Mouse (Mus musculus) liver, postnatal 0 days (tissue): Measurements from ENCODE around the gene Sgcb. TPM values are rescaled to one million over a fixed set of nuclear protein-coding genes. Genes with fewer than 3 reads are reported as not detected.

Experiments
- ATAC-seq: fragments of 200-750 bp; cut with Nextera tagmentation; 2 replicates; pipeline ENCODE4 v1.8.0; 2017; ENCODE audit warnings: mild to moderate bottlenecking, moderate library complexity
- DNase-seq: peaks from one replicate; pipeline ENCODE4 v3.0.0-alpha.2; 2016
- H3K27ac ChIP-seq: fragments of 300-500 bp; sonication (generic); 2 replicates; pipeline ENCODE4 v1.5.1; 2014; ENCODE audit warnings: antibody characterized with exemption, moderate library complexity, mild to moderate bottlenecking, low read depth
- H3K27me3 ChIP-seq: fragments of 300-500 bp; sonication (generic); 2 replicates; pipeline ENCODE4 v1.6.1; 2014; ENCODE audit warnings: low read length, control low read depth, mixed read lengths; ENCODE audit not compliant: insufficient read depth
- H3K36me3 ChIP-seq: fragments of 300-500 bp; sonication (generic); replicated peaks from 2 replicates; pipeline ENCODE4 v1.6.1; 2014; ENCODE audit warnings: mild to moderate bottlenecking, control low read depth, low read length, moderate library complexity, mixed read lengths; ENCODE audit not compliant: insufficient read depth
- H3K4me1 ChIP-seq: fragments of 300-500 bp; sonication (generic); 2 replicates; pipeline ENCODE4 v1.6.1; 2014; ENCODE audit warnings: antibody characterized with exemption, mild to moderate bottlenecking, control low read depth; ENCODE audit not compliant: insufficient read depth
- H3K4me2 ChIP-seq: fragments of 300-500 bp; sonication (generic); 2 replicates; pipeline ENCODE4 v1.6.1; 2014; ENCODE audit warnings: low read depth, mild to moderate bottlenecking, low read length, moderate library complexity, mixed read lengths
- H3K4me3 ChIP-seq: fragments of 300-500 bp; sonication (generic); 2 replicates; pipeline ENCODE4 v1.5.1; 2014; ENCODE audit warnings: low read depth, low read length
- H3K9ac ChIP-seq: fragments of 300-500 bp; sonication (generic); replicated peaks from 2 replicates; pipeline ENCODE4 v1.6.1; 2014; ENCODE audit warnings: mild to moderate bottlenecking, moderate library complexity
- H3K9me3 ChIP-seq: fragments of 300-500 bp; sonication (generic); 2 replicates; pipeline ENCODE4 v1.6.1; 2016; ENCODE audit warnings: mild to moderate bottlenecking, control low read depth, low read length, mixed read lengths
- CTCF ChIP-seq: sonication (generic); IDR thresholded peaks from 2 replicates; pipeline ENCODE4 v1.5.1; 2016; ENCODE audit warnings: antibody characterized with exemption, low read depth
- EP300 ChIP-seq: IDR thresholded peaks from 2 replicates; pipeline ENCODE4 v1.6.1; 2016; ENCODE audit warnings: antibody characterized with exemption, low read depth, mild to moderate bottlenecking
- WGBS: fragments of 180-500 bp; shearing (Covaris S2); extraction: QIAGEN DNeasy Blood & Tissue Kit; methylation state at CpG from one replicate; pipeline ENCODE4 v1.1.7; 2014; ENCODE audit not compliant: insufficient replicate concordance; 5-methylcytosine and 5-hydroxymethylcytosine counted together
- polyA plus RNA-seq: library from polyadenylated mRNA; unstranded; fragments of >200 nt; fragmentation: Nextera tagmentation; extraction: Ambion mirVana; gene quantifications from 2 replicates; pipeline ENCODE4 v1.2.1, GENCODE M21; 2015

The Sgcb gene
- polyA plus RNA-seq = 2.1 and 2.3 TPM in 2 replicates

- peak within 1 kb of the TSS; percentile 84 for H3K4me2 ChIP-seq
- TF ChIP-seq CTCF = no peak
- no peak for TF ChIP-seq EP300
- DNase-seq = peak; percentile 87
- peaks cover 52% of the 10 kb centered on the region for H3K27me3 ChIP-seq
- 1% methylated on average over 46 of the region's 62 CpGs for WGBS
- H3K27ac ChIP-seq = no peak within 1 kb of the TSS
- ATAC-seq = peak; percentile 88
- no peaks in the 10 kb centered on the region for H3K36me3 ChIP-seq
- H3K4me1 ChIP-seq = peaks cover 15% of the 10 kb centered on the region
- H3K9me3 ChIP-seq = no peaks in the 10 kb centered on the region
- H3K4me3 ChIP-seq = peak within 1 kb of the TSS; percentile 69
- H3K9ac ChIP-seq = peak within 1 kb of the TSS; percentile 62
These were observed at the start of gene Sgcb for GRCm38 (mm10) chr5:73647261-73647900. Gene Sgcb, minus strand, starts transcription at chr5:73647790.

DNA sequence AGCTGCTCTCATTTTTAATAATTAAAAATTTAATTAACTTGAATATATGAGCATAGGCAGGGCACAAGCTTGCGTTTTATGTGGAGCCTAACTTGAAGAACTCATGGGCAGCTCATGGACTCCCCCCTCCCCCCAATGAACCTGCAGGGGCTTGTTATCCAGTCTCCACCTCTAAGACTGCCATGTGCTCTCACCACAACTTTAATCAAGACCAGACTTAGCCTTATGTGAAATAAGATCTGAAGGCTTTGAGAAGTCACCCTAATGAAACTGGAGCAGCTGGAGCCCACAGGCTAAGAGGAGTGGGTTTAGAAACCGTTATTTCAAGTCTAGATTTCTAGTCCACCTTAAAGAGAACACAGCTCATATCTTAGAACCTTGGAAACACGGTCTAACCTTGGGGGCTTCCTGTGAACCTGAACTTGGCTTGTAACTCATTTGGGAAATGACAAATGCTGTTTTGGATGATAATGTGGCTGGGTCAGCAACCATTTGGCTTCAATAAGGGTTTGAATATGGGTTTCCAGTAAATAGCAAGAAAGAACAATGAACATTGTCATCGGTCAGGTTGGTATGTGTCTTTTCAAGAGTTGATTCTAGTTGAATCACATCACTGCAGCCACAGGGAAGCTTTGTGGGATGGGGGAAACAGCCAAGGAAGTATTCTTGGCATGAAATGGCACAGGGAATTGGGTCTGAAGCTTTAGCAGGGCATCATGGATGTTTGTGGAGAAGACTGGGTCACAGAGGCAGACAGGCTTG, 46.8 kb upstream of the Sgcb start:
- H3K27me3 ChIP-seq = no peaks in the 10 kb centered on the region
- no peak overlapping the region for H3K4me3 ChIP-seq
- H3K4me1 ChIP-seq = peaks cover 3% of the 10 kb centered on the region; the same call in 1 of the 2 replicates

GRCm38 (mm10) chr5:73693778-73694177, 46.2 kb upstream of the Sgcb start:
- no peak for DNase-seq
- no peaks in the 10 kb centered on the region for H3K9me3 ChIP-seq
- ATAC-seq = no peak
- peaks cover 3% of the 10 kb centered on the region; the same call in 1 of the 2 replicates for H3K4me1 ChIP-seq
- H3K36me3 ChIP-seq = no peaks in the 10 kb centered on the region
- H3K4me3 ChIP-seq = no peak overlapping the region
- no peak overlapping the region for H3K4me2 ChIP-seq
- no peaks in the 10 kb centered on the region for H3K27me3 ChIP-seq
- H3K9ac ChIP-seq = no peak overlapping the region
- no peak for TF ChIP-seq EP300
- 75% methylated on average over 1 of the region's 1 CpGs for WGBS
- no peak overlapping the region for H3K27ac ChIP-seq

More for the DNA sequence above, 46.8 kb upstream of the Sgcb start:
- no peak for DNase-seq
- ATAC-seq = no peak
- no peak overlapping the region for H3K27ac ChIP-seq
- 66% methylated on average over 4 of the region's 4 CpGs for WGBS
- no peak overlapping the region for H3K4me2 ChIP-seq
- no peak for TF ChIP-seq CTCF
- TF ChIP-seq EP300 = no peak
- H3K9ac ChIP-seq = no peak overlapping the region
- H3K9me3 ChIP-seq = no peaks in the 10 kb centered on the region
- H3K36me3 ChIP-seq = no peaks in the 10 kb centered on the region

GRCm38 (mm10) chr5:73691723-73692520, 44.3 kb upstream of the Sgcb start:
- no peak for TF ChIP-seq CTCF
- TF ChIP-seq EP300 = no peak
- ATAC-seq = no peak
- H3K4me1 ChIP-seq = peaks cover 3% of the 10 kb centered on the region; the same call in 1 of the 2 replicates

DNA sequence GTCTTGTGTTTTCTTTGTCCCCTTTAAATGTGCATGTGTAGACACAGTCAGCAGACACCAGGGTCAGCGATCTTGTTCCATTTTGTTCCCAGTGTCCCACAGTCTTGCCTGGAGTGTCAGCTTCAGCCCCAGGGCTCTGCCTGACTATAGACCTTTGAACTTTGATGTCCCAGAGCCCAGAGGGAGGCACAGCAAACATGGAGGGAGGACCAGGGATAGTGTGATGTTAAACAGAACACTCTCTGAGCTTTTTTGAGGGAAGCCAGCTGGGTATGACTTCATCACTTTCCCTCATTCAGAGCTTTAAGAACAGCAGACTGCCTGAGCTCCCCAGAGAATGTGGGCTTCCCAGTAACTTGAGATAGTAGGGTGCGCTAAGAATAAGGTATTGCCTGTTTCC, 42.6 kb upstream of the Sgcb start:
- no peaks in the 10 kb centered on the region for H3K9me3 ChIP-seq
- H3K27ac ChIP-seq = no peak overlapping the region
- H3K4me1 ChIP-seq = peaks cover 3% of the 10 kb centered on the region; the same call in 1 of the 2 replicates
- peak; percentile 74 for ATAC-seq
- H3K4me2 ChIP-seq = no peak overlapping the region
- H3K27me3 ChIP-seq = no peaks in the 10 kb centered on the region
- WGBS = 70% methylated on average over 2 of the region's 2 CpGs
- TF ChIP-seq CTCF (no peak), EP300 (no peak)
- no peak overlapping the region for H3K4me3 ChIP-seq
- no peak for DNase-seq
- H3K36me3 ChIP-seq = no peaks in the 10 kb centered on the region
- no peak overlapping the region for H3K9ac ChIP-seq

More at GRCm38 (mm10) chr5:73691723-73692520, 44.3 kb upstream of the Sgcb start:
- H3K4me2 ChIP-seq = no peak overlapping the region
- DNase-seq = no peak
- 45% methylated on average over 15 of the region's 15 CpGs for WGBS
- no peak overlapping the region for H3K4me3 ChIP-seq
- no peaks in the 10 kb centered on the region for H3K27me3 ChIP-seq
- no peaks in the 10 kb centered on the region for H3K36me3 ChIP-seq
- H3K27ac ChIP-seq = no peak overlapping the region
- H3K9me3 ChIP-seq = no peaks in the 10 kb centered on the region
- no peak overlapping the region for H3K9ac ChIP-seq

GRCm38 (mm10) chr5:73688576-73688975, 41.0 kb upstream of the Sgcb start:
- Histone ChIP-seq H3K4me1 (peaks cover 3% of the 10 kb centered on the region; the same call in 1 of the 2 replicates), H3K4me2 (no peak overlapping the region), H3K36me3 (no peaks in the 10 kb centered on the region), H3K9me3 (no peaks in the 10 kb centered on the region), H3K27ac (no peak overlapping the region), H3K4me3 (no peak overlapping the region), H3K9ac (no peak overlapping the region), H3K27me3 (no peaks in the 10 kb centered on the region)
- TF ChIP-seq EP300 (no peak), CTCF (no peak)
- DNase-seq (no peak), ATAC-seq (no peak)
- WGBS = 68% methylated on average over 1 of the region's 1 CpGs
